Mouse (Mus musculus): ENCODE measurements around the gene Trim27.

DNA sequence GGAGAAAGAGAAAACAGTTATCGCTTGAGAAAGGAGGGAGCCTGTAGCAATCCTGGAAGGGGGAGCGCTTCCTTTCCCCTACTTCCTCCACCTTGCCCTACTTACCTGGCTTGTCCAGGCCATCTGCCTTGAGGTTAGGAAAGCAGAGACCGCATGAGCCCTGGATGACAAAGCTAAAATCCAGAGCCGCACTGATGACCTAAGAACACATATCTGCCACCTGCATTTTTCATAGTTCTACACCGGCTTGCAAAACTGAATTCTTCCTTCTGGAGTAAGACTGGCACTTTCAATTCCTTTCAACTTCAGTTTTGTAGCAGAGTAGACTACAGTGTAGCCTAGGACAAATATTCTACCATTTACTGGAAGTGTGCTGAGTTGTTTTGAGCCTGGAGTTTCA lies 881 bp upstream of the Trim27 start:
- no peak for TF ChIP-seq CTCF (IDR thresholded peaks at IDR 0.05; ENCODE audit: extremely low read depth, insufficient read depth, low read length)
- TF ChIP-seq POLR2A (IDR thresholded peaks at IDR 0.05; ENCODE audit: extremely low read depth, insufficient read depth, low read length), result no peak
